Mouse (Mus musculus) neural tube, embryonic 15.5 days (tissue): ENCODE measurements around the gene Clic4. TPM values are rescaled to one million over a fixed set of nuclear protein-coding genes. Genes with fewer than 3 reads are reported as not detected.

Experiments used
- ATAC-seq: fragments of 200-750 bp; cut with Nextera tagmentation; 2 replicates; pipeline ENCODE4 v1.8.0; 2017; ENCODE audit warnings: mild to moderate bottlenecking, moderate TSS enrichment, moderate library complexity; ENCODE audit not compliant: low FRiP score
- H3K27ac ChIP-seq: fragments of 300-500 bp; sonication (generic); replicated peaks from 2 replicates; pipeline ENCODE4 v1.5.1; 2015; ENCODE audit warnings: mild to moderate bottlenecking, inconsistent platforms
- H3K27me3 ChIP-seq: fragments of 300-500 bp; sonication (generic); replicated peaks from 2 replicates; pipeline ENCODE4 v1.6.1; 2015; ENCODE audit warnings: inconsistent platforms
- H3K36me3 ChIP-seq: fragments of 300-500 bp; sonication (generic); 2 replicates; pipeline ENCODE4 v1.6.1; 2015; ENCODE audit warnings: inconsistent platforms
- H3K4me1 ChIP-seq: fragments of 300-500 bp; sonication (generic); 2 replicates; pipeline ENCODE4 v1.6.1; 2015; ENCODE audit warnings: inconsistent platforms
- H3K4me2 ChIP-seq: fragments of 300-500 bp; sonication (generic); 2 replicates; pipeline ENCODE4 v1.6.1; 2015; ENCODE audit warnings: inconsistent platforms, mild to moderate bottlenecking, moderate library complexity
- H3K4me3 ChIP-seq: fragments of 300-500 bp; sonication (generic); replicated peaks from 2 replicates; pipeline ENCODE4 v1.5.1; 2015; ENCODE audit warnings: mild to moderate bottlenecking, inconsistent platforms
- H3K9ac ChIP-seq: fragments of 300-500 bp; sonication (generic); replicated peaks from 2 replicates; pipeline ENCODE4 v1.6.1; 2015; ENCODE audit warnings: mild to moderate bottlenecking, inconsistent platforms
- H3K9me3 ChIP-seq: fragments of 300-500 bp; sonication (generic); replicated peaks from 2 replicates; pipeline ENCODE4 v1.6.1; 2016; ENCODE audit warnings: inconsistent platforms
- WGBS: fragments of 180-500 bp; shearing (Covaris S2); methylation state at CpG from one replicate; pipeline ENCODE4 v1.1.7; 2015; ENCODE audit warnings: mixed read lengths; 5-methylcytosine and 5-hydroxymethylcytosine counted together
- polyA plus RNA-seq: library from polyadenylated mRNA; unstranded; fragments of >200 nt; fragmentation: Nextera tagmentation; extraction: Ambion mirVana; gene quantifications from 2 replicates; pipeline ENCODE4 v1.2.1, GENCODE M21; 2015

Gene Clic4
- polyA plus RNA-seq: 45.3 and 62.7 TPM in 2 replicates

DNA sequence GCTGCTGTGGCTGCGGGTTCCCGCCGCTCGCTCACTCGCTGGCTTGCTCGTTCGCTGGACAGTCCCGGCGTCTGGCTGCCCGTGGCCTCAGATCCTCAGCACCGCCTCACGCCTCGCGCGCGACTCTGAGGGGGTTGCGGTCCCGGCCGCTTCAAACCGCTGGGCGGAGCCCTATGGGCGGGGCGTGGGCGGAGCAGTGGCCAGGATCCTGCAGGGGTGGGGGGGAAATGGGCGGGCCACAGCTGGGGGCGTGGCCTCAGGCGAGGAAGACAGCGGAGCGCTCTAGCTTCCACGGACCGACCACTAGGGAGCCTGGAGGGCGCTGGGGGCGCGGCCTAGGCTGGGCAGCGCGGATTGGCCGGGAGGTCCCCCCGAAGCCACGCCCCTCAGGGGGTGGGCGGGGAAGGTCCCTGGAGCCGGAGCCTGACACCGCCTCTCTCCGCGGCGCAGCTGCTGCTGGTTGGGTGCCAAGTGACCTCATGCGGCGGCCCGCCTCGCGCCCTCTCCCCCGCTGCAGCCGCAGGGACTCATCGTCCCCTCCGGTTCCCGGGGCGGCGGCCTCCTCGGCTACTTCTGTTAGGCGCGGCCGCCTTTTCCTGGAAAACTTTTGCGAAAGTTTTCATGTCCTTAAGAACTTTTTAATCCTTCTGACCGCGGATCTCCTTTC lies at the start of gene Clic4:
Gene Clic4, minus strand, starts transcription at position 175 of the 667 bp plus-strand sequence.
- H3K36me3 ChIP-seq: no peaks in the 10 kb centered on the region
- H3K27ac ChIP-seq: peak within 1 kb of the TSS; percentile 92
- H3K4me3 ChIP-seq: peak within 1 kb of the TSS; percentile 66
- H3K4me2 ChIP-seq: peak within 1 kb of the TSS; percentile 79
- under 1% methylated on average over 59 of the region's 64 CpGs for WGBS
- H3K27me3 ChIP-seq: peaks cover 9% of the 10 kb centered on the region; the same call in 1 of the 2 replicates
- peak; percentile 98 for ATAC-seq
- no peaks in the 10 kb centered on the region for H3K9me3 ChIP-seq
- H3K9ac ChIP-seq: peak within 1 kb of the TSS; percentile 90
- H3K4me1 ChIP-seq: peaks cover 39% of the 10 kb centered on the region

DNA sequence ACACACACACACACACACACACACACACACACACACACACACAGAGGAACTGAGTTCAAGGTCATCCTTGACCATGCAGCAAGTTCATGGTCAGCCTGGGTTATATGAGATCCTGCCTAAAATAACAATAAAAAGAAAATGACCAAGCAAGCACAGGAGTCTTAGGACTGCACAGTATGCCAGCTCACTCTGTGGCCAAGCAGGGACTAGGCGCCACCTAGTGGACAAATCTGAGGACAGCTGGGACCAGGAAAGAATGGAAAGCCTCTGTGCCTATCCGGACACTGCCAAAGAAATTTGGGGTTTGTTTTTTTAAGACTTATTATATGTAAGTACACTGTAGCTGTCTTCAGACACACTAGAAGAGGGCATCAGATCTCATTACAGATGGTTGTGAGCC lies 45.4 kb upstream of the Clic4 start:
- Histone ChIP-seq H3K4me3 (no peak overlapping the region), H3K9ac (no peak overlapping the region), H3K27me3 (no peaks in the 10 kb centered on the region), H3K36me3 (peaks cover 73% of the 10 kb centered on the region), H3K4me1 (peaks cover 5% of the 10 kb centered on the region; the same call in 1 of the 2 replicates), H3K4me2 (no peak overlapping the region), H3K27ac (no peak overlapping the region), H3K9me3 (no peaks in the 10 kb centered on the region)
- 25% methylated on average over 2 of the region's 2 CpGs for WGBS
- peak; percentile 85; the same call in 1 of the 2 replicates for ATAC-seq

DNA sequence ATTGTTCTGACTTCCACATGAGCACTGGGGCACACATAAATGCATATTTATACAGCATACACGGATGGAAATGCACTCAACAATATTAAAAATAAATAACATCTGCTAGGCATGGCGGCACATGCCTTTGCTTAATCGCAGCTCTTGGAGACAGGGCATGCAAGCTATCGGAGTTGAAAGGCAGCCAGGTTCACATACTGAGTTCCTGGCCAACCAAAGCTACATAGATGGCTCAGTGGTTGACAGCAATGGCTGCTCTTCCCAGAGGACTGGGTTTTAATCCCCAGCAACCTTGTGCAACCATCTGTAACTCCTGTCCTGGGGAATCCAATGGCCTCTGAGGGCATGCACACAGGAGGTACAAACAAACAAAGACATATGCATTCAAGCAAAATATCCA lies 44.9 kb upstream of the Clic4 start:
- Histone ChIP-seq H3K4me1 (peaks cover 5% of the 10 kb centered on the region; the same call in 1 of the 2 replicates), H3K36me3 (peaks cover 68% of the 10 kb centered on the region), H3K4me3 (no peak overlapping the region), H3K27me3 (no peaks in the 10 kb centered on the region), H3K27ac (no peak overlapping the region), H3K9me3 (no peaks in the 10 kb centered on the region), H3K4me2 (no peak overlapping the region), H3K9ac (no peak overlapping the region)
- 92% methylated on average over 4 of the region's 4 CpGs for WGBS
- ATAC-seq: no peak

DNA sequence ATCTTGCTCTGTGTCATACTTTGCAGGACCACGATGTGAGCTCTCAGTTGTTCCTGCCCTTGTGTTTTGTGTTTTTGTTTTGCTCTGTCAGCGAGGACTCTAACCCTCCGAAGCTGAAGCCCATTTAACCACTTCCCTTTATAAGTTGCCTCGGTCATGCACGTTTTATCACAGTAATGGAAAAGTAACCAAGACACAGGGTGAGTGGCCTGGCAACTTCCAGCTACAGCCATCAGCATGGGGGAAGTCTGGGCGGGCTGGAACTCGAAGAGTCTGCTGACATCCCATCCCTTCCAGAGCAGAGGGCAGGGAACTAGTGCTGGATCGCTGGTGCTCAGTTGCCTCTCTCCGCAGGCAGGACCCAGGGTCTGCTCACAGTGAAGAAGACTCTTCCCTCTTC lies 42.7 kb upstream of the Clic4 start:
- Histone ChIP-seq H3K4me3 (no peak overlapping the region), H3K9ac (no peak overlapping the region), H3K27ac (no peak overlapping the region), H3K36me3 (peaks cover 47% of the 10 kb centered on the region), H3K4me2 (no peak overlapping the region), H3K4me1 (peaks cover 5% of the 10 kb centered on the region; the same call in 1 of the 2 replicates), H3K27me3 (no peaks in the 10 kb centered on the region), H3K9me3 (no peaks in the 10 kb centered on the region)
- ATAC-seq: no peak
- 96% methylated on average over 9 of the region's 9 CpGs for WGBS

DNA sequence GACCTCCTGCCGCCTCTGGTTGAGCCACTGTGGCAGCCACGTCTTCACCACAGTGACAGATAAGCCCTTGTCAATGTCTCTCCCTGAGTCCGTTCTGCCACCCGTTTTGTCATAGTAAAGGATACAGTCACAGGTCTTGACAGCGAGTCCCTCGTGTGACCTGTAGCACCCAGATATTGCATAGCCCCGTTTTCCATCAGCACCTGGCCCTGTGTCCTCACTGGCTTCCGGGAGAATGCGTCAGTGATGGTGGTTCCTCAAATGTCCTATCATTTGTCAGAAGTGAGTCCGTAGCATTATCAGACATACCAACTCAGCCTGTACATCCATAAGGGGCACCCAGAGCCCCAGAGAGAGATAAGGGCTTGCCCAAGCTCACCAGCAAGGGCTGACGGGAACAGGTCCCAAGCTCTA lies 41.8 kb upstream of the Clic4 start:
- no peak for ATAC-seq
- Histone ChIP-seq H3K9me3 (no peaks in the 10 kb centered on the region), H3K36me3 (peaks cover 40% of the 10 kb centered on the region), H3K9ac (no peak overlapping the region), H3K27ac (no peak overlapping the region), H3K27me3 (no peaks in the 10 kb centered on the region), H3K4me2 (no peak overlapping the region), H3K4me3 (no peak overlapping the region), H3K4me1 (peaks cover 5% of the 10 kb centered on the region; the same call in 1 of the 2 replicates)
- WGBS: 87% methylated on average over 11 of the region's 11 CpGs

DNA sequence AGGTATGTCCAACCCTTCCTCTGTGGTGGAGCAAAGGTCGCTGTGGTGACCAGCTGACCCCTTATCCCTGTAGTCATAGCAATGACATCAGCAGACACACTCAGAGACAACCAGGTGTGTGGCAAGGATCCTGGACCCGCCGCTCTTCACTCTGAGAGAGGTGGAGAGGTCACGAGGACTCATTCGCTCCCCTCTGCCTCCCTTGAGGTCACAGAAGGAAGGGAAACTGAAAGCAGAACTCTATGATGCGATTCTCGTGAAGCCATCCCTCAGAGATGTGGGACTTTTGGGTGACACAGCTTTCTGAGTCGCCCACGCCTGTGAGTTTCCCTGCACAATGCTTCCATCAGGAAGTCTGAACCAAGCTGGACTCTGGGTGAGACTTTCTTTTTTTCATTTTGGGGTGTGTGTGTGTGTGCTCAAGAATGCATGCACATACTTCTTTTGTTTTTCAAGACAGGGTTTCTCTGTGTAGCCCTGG lies 41.2 kb upstream of the Clic4 start:
- no peak overlapping the region for H3K9ac ChIP-seq
- no peak overlapping the region for H3K27ac ChIP-seq
- WGBS: 83% methylated on average over 9 of the region's 9 CpGs
- no peaks in the 10 kb centered on the region for H3K27me3 ChIP-seq
- peaks cover 33% of the 10 kb centered on the region for H3K36me3 ChIP-seq
- H3K4me2 ChIP-seq: no peak overlapping the region
- H3K9me3 ChIP-seq: no peaks in the 10 kb centered on the region
- no peak for ATAC-seq
- H3K4me1 ChIP-seq: peaks cover 5% of the 10 kb centered on the region; the same call in 1 of the 2 replicates
- H3K4me3 ChIP-seq: no peak overlapping the region

DNA sequence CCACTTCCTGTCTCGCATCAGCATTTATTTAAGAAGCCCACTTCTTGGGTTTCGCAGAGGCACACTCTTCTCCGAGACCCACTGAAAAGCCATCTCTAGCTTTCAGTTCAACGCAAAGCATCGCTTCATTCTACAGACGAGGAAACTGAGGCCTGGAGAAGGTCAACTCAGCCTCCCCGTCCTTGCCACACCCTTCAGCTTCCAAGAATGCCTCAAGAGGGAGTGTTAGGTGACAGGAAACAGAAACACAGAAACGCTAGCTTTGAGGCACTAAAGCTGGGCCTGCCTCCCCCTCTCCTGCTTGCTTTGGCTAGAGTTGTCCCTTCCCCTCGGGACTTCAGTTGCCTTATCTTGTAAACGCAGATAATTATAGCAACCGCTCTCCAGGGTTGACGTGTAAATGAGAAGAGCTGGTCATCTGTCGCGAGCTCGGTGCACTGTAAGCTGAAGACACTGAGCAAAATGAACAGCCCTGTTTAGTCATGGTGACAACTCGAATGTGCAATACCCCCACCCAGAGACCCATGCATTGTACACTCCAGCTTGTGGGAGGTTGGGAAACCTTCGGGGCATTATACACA lies 40.6 kb upstream of the Clic4 start:
- H3K27me3 ChIP-seq: no peaks in the 10 kb centered on the region
- peaks cover 5% of the 10 kb centered on the region; the same call in 1 of the 2 replicates for H3K4me1 ChIP-seq
- no peak for ATAC-seq
- 64% methylated on average over 17 of the region's 17 CpGs for WGBS
- no peak overlapping the region for H3K27ac ChIP-seq
- H3K4me3 ChIP-seq: no peak overlapping the region
- peaks cover 28% of the 10 kb centered on the region for H3K36me3 ChIP-seq
- no peaks in the 10 kb centered on the region for H3K9me3 ChIP-seq
- H3K4me2 ChIP-seq: no peak overlapping the region
- H3K9ac ChIP-seq: no peak overlapping the region

DNA sequence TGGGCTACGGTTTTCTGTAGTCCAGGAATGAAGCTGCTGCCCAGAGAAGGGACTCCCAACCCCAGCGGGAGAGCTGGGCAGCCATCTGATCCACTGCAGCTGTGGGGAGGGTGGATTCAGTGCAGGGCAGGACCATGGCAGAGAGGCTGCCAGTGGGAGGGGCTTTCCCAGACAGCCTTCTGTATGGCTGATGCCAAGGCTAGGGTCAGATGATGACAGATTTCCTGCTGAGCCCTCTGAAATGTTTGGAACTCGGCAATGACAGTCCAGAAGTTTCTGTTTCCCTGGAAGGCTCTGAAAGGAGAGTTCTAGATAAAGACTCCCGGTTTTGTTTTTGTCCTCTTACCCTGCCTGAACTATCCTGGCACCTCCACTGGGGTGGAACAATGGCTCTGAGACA lies 40.1 kb upstream of the Clic4 start:
- Histone ChIP-seq H3K27me3 (no peaks in the 10 kb centered on the region), H3K4me2 (no peak overlapping the region), H3K9me3 (no peaks in the 10 kb centered on the region), H3K4me1 (peaks cover 5% of the 10 kb centered on the region; the same call in 1 of the 2 replicates), H3K4me3 (no peak overlapping the region), H3K9ac (no peak overlapping the region), H3K27ac (no peak overlapping the region), H3K36me3 (peaks cover 28% of the 10 kb centered on the region)
- ATAC-seq: no peak
- 47% methylated on average over 4 of the region's 4 CpGs for WGBS

DNA sequence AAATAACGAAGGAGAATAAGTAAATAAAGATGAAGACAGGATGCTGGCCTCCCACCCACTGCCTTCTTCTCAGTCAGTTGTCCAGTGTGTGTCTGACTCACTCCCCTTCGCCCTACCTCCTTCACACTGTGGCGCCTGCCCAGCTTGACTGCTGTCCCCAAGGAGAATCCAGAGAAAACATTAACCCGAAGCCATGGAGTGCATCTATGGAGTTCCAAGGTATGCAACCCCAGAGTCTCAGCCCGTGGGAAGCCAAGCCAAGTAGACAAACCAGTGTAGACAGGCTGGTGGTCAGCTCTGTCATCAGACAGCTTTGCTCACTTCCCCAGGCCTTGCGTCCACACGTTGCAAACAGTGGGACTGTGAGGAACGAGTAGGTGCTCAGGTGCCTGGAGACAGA lies 37.8 kb upstream of the Clic4 start:
- H3K9ac ChIP-seq: no peak overlapping the region
- no peak overlapping the region for H3K27ac ChIP-seq
- H3K9me3 ChIP-seq: no peaks in the 10 kb centered on the region
- no peaks in the 10 kb centered on the region for H3K27me3 ChIP-seq
- peaks cover 12% of the 10 kb centered on the region for H3K4me1 ChIP-seq
- peaks cover 9% of the 10 kb centered on the region for H3K36me3 ChIP-seq
- no peak for ATAC-seq
- H3K4me3 ChIP-seq: no peak overlapping the region
- H3K4me2 ChIP-seq: no peak overlapping the region
- WGBS: 85% methylated on average over 8 of the region's 8 CpGs

DNA sequence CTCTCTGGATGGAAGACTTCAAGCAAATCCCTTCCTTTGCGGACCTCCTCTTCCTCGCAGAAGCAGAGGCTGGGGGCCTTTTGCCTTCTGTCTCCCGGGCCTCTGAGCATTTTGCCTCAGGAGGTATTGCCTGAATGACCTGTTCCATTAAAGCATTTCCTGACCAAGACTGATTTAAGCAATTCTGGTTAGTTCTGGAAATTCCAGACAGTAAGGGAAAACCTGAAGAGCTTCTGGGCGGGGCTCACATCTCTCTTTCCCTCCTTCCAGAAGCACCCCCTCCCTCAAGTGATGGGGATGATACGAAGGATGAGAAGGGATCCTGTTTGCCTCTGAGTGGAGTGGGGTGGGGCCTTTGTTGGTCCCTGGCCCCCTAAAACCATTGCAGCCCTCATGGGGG lies 37.1 kb upstream of the Clic4 start:
- 71% methylated on average over 5 of the region's 5 CpGs for WGBS
- H3K27me3 ChIP-seq: no peaks in the 10 kb centered on the region
- H3K4me2 ChIP-seq: no peak overlapping the region
- H3K9ac ChIP-seq: no peak overlapping the region
- no peaks in the 10 kb centered on the region for H3K9me3 ChIP-seq
- peaks cover 3% of the 10 kb centered on the region; the same call in 1 of the 2 replicates for H3K36me3 ChIP-seq
- no peak overlapping the region for H3K27ac ChIP-seq
- H3K4me1 ChIP-seq: peaks cover 12% of the 10 kb centered on the region
- no peak overlapping the region for H3K4me3 ChIP-seq
- no peak for ATAC-seq

DNA sequence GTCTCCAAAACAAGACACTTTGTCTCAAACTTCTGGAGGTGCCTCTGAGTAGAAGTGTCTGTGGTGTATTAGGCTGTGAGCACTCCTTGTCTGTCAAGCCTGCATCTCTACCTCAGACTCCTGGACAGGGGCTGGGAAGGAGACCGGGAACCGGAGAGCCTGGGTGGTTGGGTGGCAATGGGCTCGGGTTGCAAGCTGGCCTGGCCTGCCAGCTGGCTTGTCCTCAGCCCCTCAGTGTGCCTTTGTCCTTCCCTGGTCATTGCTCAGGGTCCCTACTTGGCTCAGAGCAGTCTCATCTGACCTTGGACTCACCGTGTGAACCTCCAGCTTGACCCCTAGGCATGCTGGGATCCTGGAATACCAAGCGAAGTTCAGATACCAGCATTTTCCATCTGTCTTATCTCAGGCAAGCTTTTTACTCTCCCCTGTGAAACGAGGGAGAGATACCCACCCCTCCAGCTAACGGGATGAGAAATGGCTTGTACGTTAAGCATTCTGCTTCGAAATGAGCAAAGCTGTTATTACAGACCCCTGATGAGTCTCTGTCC lies 36.6 kb upstream of the Clic4 start:
- Histone ChIP-seq H3K4me1 (peaks cover 12% of the 10 kb centered on the region), H3K4me2 (no peak overlapping the region), H3K9me3 (no peaks in the 10 kb centered on the region), H3K36me3 (no peaks in the 10 kb centered on the region), H3K9ac (no peak overlapping the region), H3K27me3 (no peaks in the 10 kb centered on the region), H3K4me3 (no peak overlapping the region), H3K27ac (no peak overlapping the region)
- no peak for ATAC-seq
- 67% methylated on average over 9 of the region's 9 CpGs for WGBS
